Mouse (Mus musculus) bone marrow macrophage, adult 2 months (primary cell): ENCODE results near the gene Mrpl57.

Experiments
- CTCF ChIP-seq: IDR thresholded peaks from 2 replicates; pipeline ENCODE4 v1.5.1; 2012; ENCODE audit warnings: low read depth, mild to moderate bottlenecking, low read length, moderate library complexity
- POLR2A ChIP-seq: IDR thresholded peaks from 2 replicates; pipeline ENCODE4 v1.6.1; 2012; ENCODE audit warnings: mild to moderate bottlenecking, low read depth, low read length, borderline replicate concordance

GRCm38 (mm10) chr14:57789311-57789710 is 36.7 kb upstream of the Mrpl57 start:
- TF ChIP-seq CTCF (no peak), POLR2A (no peak)
